Mouse (Mus musculus): ENCODE data around the gene Fgfr2. TPM values are rescaled to one million over a fixed set of nuclear protein-coding genes. Genes with fewer than 3 reads are reported as not detected.

The Fgfr2 gene
- polyA plus RNA-seq, 1 experiment from 2014 or later: 39.4 TPM

- 81% methylated on average over 8 of the region's 8 CpGs for WGBS
- Histone ChIP-seq H3K9me3 (no peaks in the 10 kb centered on the region), H3K4me2 (replicated peaks) (no peak overlapping the region), H3K36me3 (no peaks in the 10 kb centered on the region), H3K4me1 (replicated peaks) (peaks cover 21% of the 10 kb centered on the region), H3K4me3 (replicated peaks) (no peak overlapping the region), H3K27ac (peak overlapping the region; percentile 59; the same call in 1 of the 2 replicates), H3K27me3 (peaks cover 59% of the 10 kb centered on the region), H3K9ac (replicated peaks) (no peak overlapping the region)
- no peak; the same call in 1 of the 2 replicates for ATAC-seq
Observed at GRCm38 (mm10) chr7:130380769-130381355, 2742.3 kb downstream of the Fgfr2 start.

- Histone ChIP-seq H3K4me2 (replicated peaks) (no peak overlapping the region), H3K4me1 (replicated peaks) (peaks cover 16% of the 10 kb centered on the region), H3K27ac (no peak overlapping the region), H3K4me3 (replicated peaks) (no peak overlapping the region), H3K27me3 (peaks cover 64% of the 10 kb centered on the region), H3K9ac (replicated peaks) (no peak overlapping the region), H3K36me3 (no peaks in the 10 kb centered on the region), H3K9me3 (no peaks in the 10 kb centered on the region)
- WGBS: 79% methylated on average over 7 of the region's 7 CpGs
- peak; percentile 50; the same call in 1 of the 2 replicates for ATAC-seq
Observed at GRCm38 (mm10) chr7:130380367-130380766, 2742.8 kb downstream of the Fgfr2 start.

GRCm38 (mm10) chr7:130379886-130380285 is 2743.3 kb downstream of the Fgfr2 start:
- no peak for ATAC-seq
- peaks cover 67% of the 10 kb centered on the region for H3K27me3 ChIP-seq
- H3K27ac ChIP-seq: no peak overlapping the region
- peaks cover 14% of the 10 kb centered on the region for H3K4me1 ChIP-seq (replicated peaks)
- H3K4me3 ChIP-seq (replicated peaks): no peak overlapping the region
- no peak overlapping the region for H3K9ac ChIP-seq (replicated peaks)
- no peaks in the 10 kb centered on the region for H3K9me3 ChIP-seq
- no peaks in the 10 kb centered on the region for H3K36me3 ChIP-seq
- no peak overlapping the region for H3K4me2 ChIP-seq (replicated peaks)
- WGBS: 91% methylated on average over 5 of the region's 5 CpGs

- WGBS: 93% methylated on average over 3 of the region's 3 CpGs
- H3K4me1 ChIP-seq (replicated peaks): peaks cover 14% of the 10 kb centered on the region
Observed at GRCm38 (mm10) chr7:130378308-130378707, 2744.8 kb downstream of the Fgfr2 start.

GRCm38 (mm10) chr7:130374311-130374710 is 2748.8 kb downstream of the Fgfr2 start:
- WGBS: 89% methylated on average over 9 of the region's 9 CpGs
- Histone ChIP-seq H3K9ac (replicated peaks) (no peak overlapping the region), H3K4me1 (replicated peaks) (peaks cover 9% of the 10 kb centered on the region), H3K4me3 (replicated peaks) (no peak overlapping the region), H3K27me3 (peaks cover 89% of the 10 kb centered on the region), H3K27ac (no peak overlapping the region), H3K4me2 (replicated peaks) (no peak overlapping the region), H3K36me3 (no peaks in the 10 kb centered on the region), H3K9me3 (no peaks in the 10 kb centered on the region; the same call in 1 of the 2 replicates)
- no peak for ATAC-seq

More at GRCm38 (mm10) chr7:130378308-130378707, 2744.8 kb downstream of the Fgfr2 start:
- H3K36me3 ChIP-seq: no peaks in the 10 kb centered on the region
- H3K27me3 ChIP-seq: peaks cover 67% of the 10 kb centered on the region
- H3K4me2 ChIP-seq (replicated peaks): no peak overlapping the region
- no peaks in the 10 kb centered on the region for H3K9me3 ChIP-seq
- H3K4me3 ChIP-seq (replicated peaks): no peak overlapping the region
- H3K27ac ChIP-seq: no peak overlapping the region
- no peak for ATAC-seq
- no peak overlapping the region for H3K9ac ChIP-seq (replicated peaks)

- H3K4me1 ChIP-seq (replicated peaks): peaks cover 36% of the 10 kb centered on the region
- no peaks in the 10 kb centered on the region for H3K36me3 ChIP-seq
- 0 out of 2 replicates have a peak overlapping the region, but pooled peaks have one; percentile 1 for H3K4me3 ChIP-seq (replicated peaks)
- H3K9ac ChIP-seq (replicated peaks): no peak overlapping the region
- ATAC-seq: peak; percentile 65
- peaks cover 2% of the 10 kb centered on the region; the same call in 1 of the 2 replicates for H3K9me3 ChIP-seq
- H3K4me2 ChIP-seq (replicated peaks): peak overlapping the region; percentile 41
- H3K27ac ChIP-seq: peak overlapping the region; percentile 35
- WGBS: 7% methylated on average over 24 of the region's 24 CpGs
- H3K27me3 ChIP-seq: peaks cover 64% of the 10 kb centered on the region
Observed at GRCm38 (mm10) chr7:130368827-130369641, 2754.1 kb downstream of the Fgfr2 start.

GRCm38 (mm10) chr7:130368036-130368826 is 2754.9 kb downstream of the Fgfr2 start:
- ATAC-seq: no peak
- 4% methylated on average over 13 of the region's 13 CpGs for WGBS
- peaks cover 56% of the 10 kb centered on the region for H3K27me3 ChIP-seq
- H3K27ac ChIP-seq: peak overlapping the region; percentile 35
- peaks cover 36% of the 10 kb centered on the region for H3K4me1 ChIP-seq (replicated peaks)
- peaks cover 5% of the 10 kb centered on the region for H3K9me3 ChIP-seq
- no peak overlapping the region for H3K9ac ChIP-seq (replicated peaks)
- no peaks in the 10 kb centered on the region for H3K36me3 ChIP-seq
- H3K4me2 ChIP-seq (replicated peaks): peak overlapping the region; percentile 41
- H3K4me3 ChIP-seq (replicated peaks): 0 out of 2 replicates have a peak overlapping the region, but pooled peaks have one; percentile 1

GRCm38 (mm10) chr7:130367222-130368035 is 2755.7 kb downstream of the Fgfr2 start:
- no peak overlapping the region for H3K4me3 ChIP-seq (replicated peaks)
- H3K9me3 ChIP-seq: peaks cover 5% of the 10 kb centered on the region
- no peaks in the 10 kb centered on the region for H3K36me3 ChIP-seq
- H3K9ac ChIP-seq (replicated peaks): no peak overlapping the region
- H3K4me1 ChIP-seq (replicated peaks): peaks cover 36% of the 10 kb centered on the region
- 0 out of 2 replicates have a peak overlapping the region, but pooled peaks have one; percentile 41 for H3K4me2 ChIP-seq (replicated peaks)
- WGBS: 2% methylated on average over 12 of the region's 12 CpGs
- H3K27ac ChIP-seq: peak overlapping the region; percentile 35; the same call in 1 of the 2 replicates
- H3K27me3 ChIP-seq: peaks cover 50% of the 10 kb centered on the region
- peak; percentile 88 for ATAC-seq

GRCm38 (mm10) chr7:130365711-130366110 is 2757.4 kb downstream of the Fgfr2 start:
- no peak overlapping the region for H3K4me3 ChIP-seq (replicated peaks)
- no peak overlapping the region for H3K27ac ChIP-seq
- H3K36me3 ChIP-seq: no peaks in the 10 kb centered on the region
- ATAC-seq: no peak
- H3K4me1 ChIP-seq (replicated peaks): peaks cover 36% of the 10 kb centered on the region
- 92% methylated on average over 10 of the region's 10 CpGs for WGBS
- H3K27me3 ChIP-seq: peaks cover 35% of the 10 kb centered on the region
- H3K9me3 ChIP-seq: peaks cover 5% of the 10 kb centered on the region; the same call in 1 of the 2 replicates
- no peak overlapping the region for H3K4me2 ChIP-seq (replicated peaks)
- no peak overlapping the region for H3K9ac ChIP-seq (replicated peaks)

GRCm38 (mm10) chr7:130340412-130341152 is 2782.6 kb downstream of the Fgfr2 start:
- WGBS: 69% methylated on average over 6 of the region's 6 CpGs
- Histone ChIP-seq H3K9ac (replicated peaks) (no peak overlapping the region), H3K4me2 (replicated peaks) (no peak overlapping the region), H3K9me3 (no peaks in the 10 kb centered on the region), H3K4me1 (replicated peaks) (no peaks in the 10 kb centered on the region; the same call in 1 of the 2 replicates), H3K27ac (no peak overlapping the region), H3K36me3 (no peaks in the 10 kb centered on the region), H3K27me3 (peaks cover 12% of the 10 kb centered on the region; the same call in 1 of the 2 replicates), H3K4me3 (replicated peaks) (no peak overlapping the region)
- no peak for ATAC-seq

Data from midbrain, embryonic 13.5 days (tissue).